Mouse (Mus musculus) midbrain, embryonic 13.5 days (tissue): ENCODE results near the gene Gm5724. TPM values are rescaled to one million over a fixed set of nuclear protein-coding genes. Genes with fewer than 3 reads are reported as not detected.

Experiments
- ATAC-seq: fragments of 200-750 bp; cut with Nextera tagmentation; 2 replicates; pipeline ENCODE4 v1.8.0; 2017; ENCODE audit warnings: mild to moderate bottlenecking, moderate TSS enrichment, moderate library complexity
- H3K27ac ChIP-seq: fragments of 300-500 bp; sonication (generic); 2 replicates; pipeline ENCODE4 v1.5.1; 2015; ENCODE audit warnings: inconsistent platforms, mild to moderate bottlenecking, moderate library complexity
- H3K27me3 ChIP-seq: fragments of 300-500 bp; sonication (generic); 2 replicates; pipeline ENCODE4 v1.6.1; 2015; ENCODE audit warnings: mild to moderate bottlenecking, inconsistent platforms
- H3K36me3 ChIP-seq: fragments of 300-500 bp; sonication (generic); 2 replicates; pipeline ENCODE4 v1.6.1; 2015; ENCODE audit warnings: mild to moderate bottlenecking, inconsistent platforms
- H3K4me1 ChIP-seq: fragments of 300-500 bp; sonication (generic); replicated peaks from 2 replicates; pipeline ENCODE4 v1.6.1; 2015; ENCODE audit warnings: inconsistent platforms
- H3K4me2 ChIP-seq: fragments of 300-500 bp; sonication (generic); replicated peaks from 2 replicates; pipeline ENCODE4 v1.6.1; 2015; ENCODE audit warnings: moderate library complexity, mild to moderate bottlenecking, inconsistent platforms
- H3K4me3 ChIP-seq: fragments of 300-500 bp; sonication (generic); replicated peaks from 2 replicates; pipeline ENCODE4 v1.5.1; 2015; ENCODE audit warnings: mild to moderate bottlenecking, inconsistent platforms
- H3K9ac ChIP-seq: fragments of 300-500 bp; sonication (generic); replicated peaks from 2 replicates; pipeline ENCODE4 v1.6.1; 2015; ENCODE audit warnings: mild to moderate bottlenecking, inconsistent platforms
- H3K9me3 ChIP-seq: fragments of 300-500 bp; sonication (generic); 2 replicates; pipeline ENCODE4 v1.6.1; 2016; ENCODE audit warnings: mild to moderate bottlenecking, inconsistent platforms
- WGBS: fragments of 180-500 bp; shearing (Covaris S2); methylation state at CpG from one replicate; pipeline ENCODE4 v1.1.7; 2015; 5-methylcytosine and 5-hydroxymethylcytosine counted together
- polyA plus RNA-seq: library from polyadenylated mRNA; unstranded; fragments of >200 nt; fragmentation: Nextera tagmentation; extraction: Ambion mirVana; gene quantifications from 2 replicates; pipeline ENCODE4 v1.2.1, GENCODE M21; 2015

Gm5724 gene
- not detected in 2 replicates for polyA plus RNA-seq

DNA sequence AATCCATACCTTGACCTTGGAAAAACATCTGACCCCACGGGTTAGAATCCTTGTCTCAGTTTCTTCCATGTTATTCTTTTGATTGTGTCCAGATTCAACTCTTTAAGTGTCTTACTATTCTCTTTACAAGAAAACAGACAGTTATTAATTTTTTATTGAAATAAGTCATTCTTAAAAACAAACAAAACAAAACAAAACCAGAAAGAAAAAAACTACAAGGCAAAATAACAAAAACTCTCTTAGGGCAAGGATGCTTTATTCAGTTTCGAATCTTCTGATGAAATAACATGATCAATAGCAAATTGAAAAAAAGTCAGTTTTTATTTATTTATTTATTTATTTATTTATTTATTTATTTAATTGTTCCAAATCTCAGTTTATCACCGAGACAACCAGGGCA is at the start of gene Gm5724:
Gene Gm5724, minus strand, starts transcription at position 101 of the 400 bp plus-strand sequence.
- Histone ChIP-seq H3K9ac (no peak within 1 kb of the TSS), H3K4me1 (no peaks in the 10 kb centered on the region), H3K4me2 (no peak within 1 kb of the TSS), H3K27ac (no peak within 1 kb of the TSS), H3K4me3 (no peak within 1 kb of the TSS), H3K36me3 (no peaks in the 10 kb centered on the region), H3K27me3 (no peaks in the 10 kb centered on the region), H3K9me3 (no peaks in the 10 kb centered on the region)
- ATAC-seq: no peak
- WGBS: 85% methylated on average over 3 of the region's 3 CpGs

DNA sequence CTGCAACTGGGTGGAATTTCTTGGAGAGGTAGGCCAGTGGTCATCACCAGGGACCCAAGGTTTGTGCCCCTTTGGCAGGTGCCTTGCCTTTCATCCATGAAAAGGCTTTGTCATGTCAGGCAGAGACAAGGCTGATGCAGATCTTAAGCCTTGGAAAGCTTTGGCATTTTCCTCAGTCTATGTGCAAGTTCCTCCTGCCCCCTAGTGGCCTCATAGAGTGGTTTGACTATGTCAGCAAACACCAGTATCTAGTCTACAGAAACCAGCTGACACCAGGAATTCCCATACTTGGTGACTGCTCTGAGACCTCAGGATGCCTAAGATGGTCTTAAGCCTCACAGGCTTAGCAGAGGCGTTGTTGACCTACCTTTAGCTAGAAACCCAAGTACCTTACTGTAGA is 24.2 kb upstream of the Gm5724 start:
- Histone ChIP-seq H3K4me2 (no peak overlapping the region), H3K27ac (no peak overlapping the region), H3K4me1 (no peaks in the 10 kb centered on the region), H3K27me3 (no peaks in the 10 kb centered on the region), H3K9me3 (no peaks in the 10 kb centered on the region), H3K36me3 (no peaks in the 10 kb centered on the region), H3K4me3 (no peak overlapping the region), H3K9ac (no peak overlapping the region)
- peak; percentile 55; the same call in 1 of the 2 replicates for ATAC-seq
- WGBS: 19% methylated on average over 1 of the region's 1 CpGs

DNA sequence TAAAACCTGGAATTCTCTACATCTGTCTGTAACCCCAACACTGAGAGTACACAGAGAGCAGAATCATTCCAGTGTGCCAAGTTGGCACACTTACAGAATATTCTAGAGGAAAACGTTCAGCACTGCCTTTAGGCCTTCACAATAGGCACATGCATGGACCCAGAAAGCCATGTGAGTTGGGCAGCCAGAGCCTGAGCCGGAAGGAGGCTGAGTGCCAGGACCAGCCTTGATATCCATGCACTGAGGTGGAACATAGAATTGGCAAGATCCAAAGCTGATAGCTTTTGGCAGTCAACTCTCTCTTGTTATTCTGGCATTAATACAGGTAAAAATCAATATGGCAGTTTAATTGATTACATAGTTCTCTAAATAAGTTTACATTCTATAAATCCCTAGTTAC is 866 bp upstream of the Gm5724 start:
- Histone ChIP-seq H3K27me3 (no peaks in the 10 kb centered on the region), H3K27ac (no peak overlapping the region), H3K4me3 (no peak overlapping the region), H3K9ac (no peak overlapping the region), H3K4me2 (no peak overlapping the region), H3K36me3 (no peaks in the 10 kb centered on the region), H3K9me3 (no peaks in the 10 kb centered on the region), H3K4me1 (no peaks in the 10 kb centered on the region)
- 83% methylated on average over 2 of the region's 2 CpGs for WGBS
- ATAC-seq: no peak

DNA sequence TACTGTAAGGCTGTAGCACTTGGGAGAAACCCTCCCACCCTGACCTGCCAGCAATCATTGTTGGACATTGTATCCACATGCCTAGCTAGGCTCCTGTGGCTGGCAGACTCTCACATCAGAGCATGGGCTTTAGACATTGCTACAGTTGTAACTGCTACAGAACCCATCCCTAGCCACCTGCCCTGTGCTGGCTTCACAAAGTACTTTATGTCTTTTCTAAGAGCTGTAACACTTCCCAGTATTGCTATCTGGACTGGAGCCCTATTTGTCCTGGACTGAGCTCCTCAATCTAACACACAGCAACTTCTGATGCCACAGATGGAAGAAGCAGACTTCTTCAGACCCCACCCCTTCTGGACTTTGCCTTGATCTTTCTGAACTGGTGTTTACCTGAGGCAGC is 82.4 kb downstream of the Gm5724 start:
- Histone ChIP-seq H3K36me3 (no peaks in the 10 kb centered on the region), H3K9ac (no peak overlapping the region), H3K4me3 (no peak overlapping the region), H3K4me1 (no peaks in the 10 kb centered on the region), H3K9me3 (no peaks in the 10 kb centered on the region), H3K27ac (no peak overlapping the region), H3K4me2 (no peak overlapping the region), H3K27me3 (no peaks in the 10 kb centered on the region)
- ATAC-seq: no peak

GRCm38 (mm10) chr6:141687008-141687407 is 86.6 kb downstream of the Gm5724 start:
- Histone ChIP-seq H3K27me3 (no peaks in the 10 kb centered on the region), H3K36me3 (no peaks in the 10 kb centered on the region), H3K9me3 (no peaks in the 10 kb centered on the region), H3K4me1 (no peaks in the 10 kb centered on the region), H3K4me2 (no peak overlapping the region), H3K4me3 (no peak overlapping the region), H3K27ac (no peak overlapping the region), H3K9ac (no peak overlapping the region)
- ATAC-seq: no peak
- WGBS: 86% methylated on average over 4 of the region's 4 CpGs

Other genes with a start within 250 kb of the Gm5724 start
- 6.4 and 6.9 TPM in 2 replicates for gene Slco1c1, start 249.4 kb downstream of the Gm5724 start, polyA plus RNA-seq
- not detected in 2 replicates for gene Slco1b2, start 144.3 kb downstream of the Gm5724 start, polyA plus RNA-seq
- gene Slco1a4, start 82.4 kb upstream of the Gm5724 start, polyA plus RNA-seq: 0.59 and 1.0 TPM in 2 replicates
- gene Slco1a1, start 173.2 kb upstream of the Gm5724 start, polyA plus RNA-seq: not detected in 2 replicates
- gene Gm6614, start 237.6 kb upstream of the Gm5724 start, polyA plus RNA-seq: not detected in 2 replicates